Mouse (Mus musculus): ENCODE results near the gene Wdr90.

GRCm38 (mm10) chr17:25865288-25865687, 4.0 kb upstream of the Wdr90 start:
- TF ChIP-seq CTCF (IDR thresholded peaks at IDR 0.05) (no peak), POLR2A (IDR thresholded peaks at IDR 0.05; ENCODE audit: insufficient read depth, low read depth, low read length) (no peak), EP300 (IDR thresholded peaks at IDR 0.05; ENCODE audit: insufficient read depth, low read depth, low read length) (no peak)

Data from heart, adult 2 months (tissue).